Mouse (Mus musculus) bone marrow, adult 2 months (tissue): Measurements from ENCODE around the gene Olfr329-ps.

Experiments used
- CTCF ChIP-seq: fragments of 200-500 bp; IDR thresholded peaks from 2 replicates; pipeline ENCODE4 v1.5.1; 2011; ENCODE audit warnings: low read length, control low read depth; ENCODE audit not compliant: control insufficient read depth, insufficient read depth
- POLR2A ChIP-seq: fragments of 200-500 bp; IDR thresholded peaks from 2 replicates; pipeline ENCODE4 v1.6.1; 2011; ENCODE audit warnings: low read depth, mild to moderate bottlenecking, control low read depth, low read length, borderline replicate concordance; ENCODE audit not compliant: control insufficient read depth

- TF ChIP-seq POLR2A, result no peak
- TF ChIP-seq CTCF, result no peak
Measured at GRCm38 (mm10) chr11:58555536-58555935, 9.3 kb upstream of the Olfr329-ps start, which contains the start of gene Olfr328.
